Mouse (Mus musculus) hindbrain, postnatal 0 days (tissue): Measurements from ENCODE around the gene Pym1. TPM values are rescaled to one million over a fixed set of nuclear protein-coding genes. Genes with fewer than 3 reads are reported as not detected.
"Not testable (repeated sequence)": the region's sequence is repeated elsewhere in the genome, so short reads cannot be mapped to it uniquely, and the experiment has no call there.

Source experiments
- ATAC-seq: fragments of 200-750 bp; cut with Nextera tagmentation; 2 replicates; pipeline ENCODE4 v1.8.0; 2017; ENCODE audit warnings: mild to moderate bottlenecking, moderate TSS enrichment, moderate library complexity
- DNase-seq: peaks from one replicate; pipeline ENCODE4 v3.0.0-alpha.2; 2015; ENCODE audit warnings: low spot score
- H3K27ac ChIP-seq: fragments of 300-500 bp; sonication (generic); 2 replicates; pipeline ENCODE4 v1.5.1; 2014; ENCODE audit warnings: mild to moderate bottlenecking
- H3K27me3 ChIP-seq: fragments of 300-500 bp; sonication (generic); 2 replicates; pipeline ENCODE4 v1.6.1; 2014; ENCODE audit warnings: low read length, mixed read lengths; ENCODE audit not compliant: insufficient read depth
- H3K36me3 ChIP-seq: fragments of 300-500 bp; sonication (generic); 2 replicates; pipeline ENCODE4 v1.6.1; 2014; ENCODE audit warnings: low read length, mixed read lengths; ENCODE audit not compliant: insufficient read depth
- H3K4me1 ChIP-seq: fragments of 300-500 bp; sonication (generic); 2 replicates; pipeline ENCODE4 v1.6.1; 2014; ENCODE audit warnings: antibody characterized with exemption, low read length, mixed read lengths; ENCODE audit not compliant: insufficient read depth
- H3K4me2 ChIP-seq: fragments of 300-500 bp; sonication (generic); 2 replicates; pipeline ENCODE4 v1.6.1; 2014; ENCODE audit warnings: low read depth, mild to moderate bottlenecking, low read length, moderate library complexity, mixed read lengths
- H3K4me3 ChIP-seq: fragments of 300-500 bp; sonication (generic); 2 replicates; pipeline ENCODE4 v1.5.1; 2014; ENCODE audit warnings: low read length
- H3K9ac ChIP-seq: fragments of 300-500 bp; sonication (generic); replicated peaks from 2 replicates; pipeline ENCODE4 v1.6.1; 2014; ENCODE audit warnings: mild to moderate bottlenecking, low read length, moderate library complexity, mixed read lengths
- H3K9me3 ChIP-seq: fragments of 300-500 bp; sonication (generic); 2 replicates; pipeline ENCODE4 v1.6.1; 2016; ENCODE audit warnings: low read length, mixed read lengths
- CTCF ChIP-seq: IDR thresholded peaks from 2 replicates; pipeline ENCODE4 v1.5.1; 2016; ENCODE audit warnings: antibody characterized with exemption, control low read depth, low read depth
- WGBS: fragments of 180-500 bp; shearing (Covaris S2); extraction: QIAGEN DNeasy Blood & Tissue Kit; methylation state at CpG from one replicate; pipeline ENCODE4 v1.1.7; 2014; 5-methylcytosine and 5-hydroxymethylcytosine counted together
- polyA plus RNA-seq: library from polyadenylated mRNA; unstranded; fragments of >200 nt; fragmentation: Nextera tagmentation; extraction: Ambion mirVana; gene quantifications from 2 replicates; pipeline ENCODE4 v1.2.1, GENCODE M21; 2015
- total RNA-seq: library from RNA; depleted of rRNA; stranded (reverse); fragments of >200 nt; gene quantifications from 2 replicates; pipeline ENCODE4 v1.2.3, GENCODE M21; 2014

The Pym1 gene
- total and polyA plus RNA-seq, 2 experiments from 2014 or later = 47.4 to 51.0 TPM

- H3K9ac ChIP-seq = peak within 1 kb of the TSS; percentile 61
- WGBS = under 1% methylated on average over 58 of the region's 62 CpGs
- H3K4me3 ChIP-seq = peak within 1 kb of the TSS; percentile 80
- no peaks in the 10 kb centered on the region for H3K27me3 ChIP-seq
- no peak for TF ChIP-seq CTCF
- DNase-seq (peak; percentile 94), ATAC-seq (peak; percentile 95)
- H3K27ac ChIP-seq = peak within 1 kb of the TSS; percentile 83
- H3K9me3 ChIP-seq = no peaks in the 10 kb centered on the region
- H3K36me3 ChIP-seq = no peaks in the 10 kb centered on the region; the same call in 1 of the 2 replicates
- no peaks in the 10 kb centered on the region for H3K4me1 ChIP-seq
- peak within 1 kb of the TSS; percentile 96 for H3K4me2 ChIP-seq
Observed at GRCm38 (mm10) chr10:128704491-128705316, 43.0 kb upstream of the Pym1 start, which contains the start of gene Cdk2. Gene Cdk2, minus strand, starts transcription at chr10:128705031.

DNA sequence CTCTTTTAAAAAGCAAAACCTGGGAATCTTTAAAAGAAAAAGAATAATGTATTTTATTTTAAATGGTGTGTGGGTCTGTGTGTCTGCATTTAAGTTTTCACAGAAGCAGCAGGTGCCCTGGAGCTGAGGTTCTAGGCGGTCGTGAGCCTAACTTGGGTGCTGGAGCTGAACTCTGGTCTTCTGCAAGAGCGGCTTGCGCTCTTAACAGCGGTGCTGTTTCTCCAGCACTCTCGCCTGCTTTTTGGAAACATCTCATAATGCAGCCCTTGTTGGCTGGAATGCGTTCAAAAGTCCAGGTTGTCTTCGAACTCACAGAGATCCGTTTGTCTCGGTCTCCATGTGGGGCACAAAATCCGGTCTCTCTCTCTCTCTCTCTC, 42.4 kb upstream of the Pym1 start:
- peak overlapping the region; percentile 80 for H3K4me3 ChIP-seq
- H3K9ac ChIP-seq = 0 out of 2 replicates have a peak overlapping the region, but pooled peaks have one; percentile 24
- H3K27me3 ChIP-seq = no peaks in the 10 kb centered on the region
- no peaks in the 10 kb centered on the region for H3K9me3 ChIP-seq
- peak overlapping the region; percentile 96 for H3K4me2 ChIP-seq
- TF ChIP-seq CTCF = no peak
- DNase-seq (peak; percentile 20), ATAC-seq (peak; percentile 36)
- no peaks in the 10 kb centered on the region for H3K4me1 ChIP-seq
- WGBS = 7% methylated on average over 11 of the region's 11 CpGs
- H3K27ac ChIP-seq = peak overlapping the region; percentile 58; the same call in 1 of the 2 replicates
- H3K36me3 ChIP-seq = no peaks in the 10 kb centered on the region; the same call in 1 of the 2 replicates

DNA sequence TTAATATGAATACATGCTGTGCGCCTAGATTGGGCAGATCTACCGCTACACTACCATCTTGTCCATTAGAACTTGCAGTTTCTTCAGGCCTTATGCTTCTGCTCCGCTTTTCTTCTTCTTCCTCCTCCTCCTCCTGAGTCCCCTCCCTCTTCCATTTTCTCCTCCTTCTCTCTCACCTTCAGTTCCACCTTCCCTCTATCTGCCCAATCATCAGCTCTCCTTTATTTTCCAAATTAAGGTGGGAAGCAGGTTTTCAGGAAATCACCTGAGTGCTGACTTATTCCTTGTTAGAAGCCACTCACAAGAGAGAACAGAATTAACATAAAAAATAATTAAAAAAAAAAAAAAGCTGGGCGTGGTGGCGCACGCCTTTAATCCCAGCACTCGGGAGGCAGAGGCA, 36.4 kb upstream of the Pym1 start:
- H3K9me3 ChIP-seq, H3K27ac ChIP-seq, H3K9ac ChIP-seq, H3K4me1 ChIP-seq, H3K36me3 ChIP-seq, H3K27me3 ChIP-seq, ATAC-seq, H3K4me3 ChIP-seq, H3K4me2 ChIP-seq, DNase-seq: not testable (repeated sequence)
- WGBS = 94% methylated on average over 7 of the region's 7 CpGs

DNA sequence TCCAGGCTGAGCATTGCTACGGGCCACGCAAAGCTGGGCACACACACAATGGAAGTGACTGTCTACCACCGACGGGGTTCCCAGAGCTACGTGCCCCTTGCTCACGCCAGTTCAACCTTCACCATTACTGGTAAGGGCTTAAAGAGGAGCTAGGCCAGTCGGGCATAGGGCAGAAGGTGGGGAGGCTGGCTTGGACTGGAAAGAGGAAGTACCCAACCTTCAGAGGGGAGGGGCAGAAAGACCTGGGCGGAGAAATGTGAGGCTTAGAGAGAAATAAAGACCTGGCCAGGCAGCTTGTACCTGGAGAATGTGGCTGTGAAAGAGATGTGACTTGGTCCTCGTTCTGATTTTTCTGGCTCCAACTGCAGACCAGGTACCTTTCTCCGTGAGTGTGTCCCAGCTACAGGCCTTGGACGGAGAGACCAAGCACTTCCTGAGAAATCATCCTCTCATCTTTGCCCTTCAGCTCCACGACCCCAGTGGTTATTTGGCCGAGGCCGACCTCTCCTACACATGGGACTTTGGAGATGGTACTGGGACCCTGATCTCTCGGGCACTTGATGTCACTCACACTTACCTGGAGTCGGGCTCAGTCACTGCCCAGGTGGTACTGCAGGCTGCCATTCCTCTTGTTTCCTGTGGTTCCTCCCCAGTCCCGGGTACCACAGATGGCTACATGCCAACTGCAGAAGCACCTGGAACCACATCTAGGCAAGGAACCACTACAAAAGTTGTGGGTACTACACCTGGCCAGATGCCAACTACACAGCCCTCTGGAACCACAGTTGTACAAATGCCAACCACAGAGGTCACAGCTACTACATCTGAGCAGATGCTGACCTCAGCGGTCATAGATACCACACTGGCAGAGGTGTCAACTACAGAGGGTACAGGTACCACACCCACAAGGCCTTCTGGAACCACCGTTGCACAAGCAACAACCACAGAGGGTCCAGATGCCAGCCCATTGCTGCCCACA, 31.8 kb upstream of the Pym1 start:
- Histone ChIP-seq H3K4me3 (no peak overlapping the region), H3K4me2 (no peak overlapping the region), H3K27ac (no peak overlapping the region), H3K9me3 (no peaks in the 10 kb centered on the region), H3K4me1 (no peaks in the 10 kb centered on the region), H3K36me3 (no peaks in the 10 kb centered on the region), H3K27me3 (no peaks in the 10 kb centered on the region), H3K9ac (no peak overlapping the region)
- ATAC-seq = no peak
- no peak for TF ChIP-seq CTCF
- DNase-seq = no peak
- WGBS = 87% methylated on average over 19 of the region's 19 CpGs

DNA sequence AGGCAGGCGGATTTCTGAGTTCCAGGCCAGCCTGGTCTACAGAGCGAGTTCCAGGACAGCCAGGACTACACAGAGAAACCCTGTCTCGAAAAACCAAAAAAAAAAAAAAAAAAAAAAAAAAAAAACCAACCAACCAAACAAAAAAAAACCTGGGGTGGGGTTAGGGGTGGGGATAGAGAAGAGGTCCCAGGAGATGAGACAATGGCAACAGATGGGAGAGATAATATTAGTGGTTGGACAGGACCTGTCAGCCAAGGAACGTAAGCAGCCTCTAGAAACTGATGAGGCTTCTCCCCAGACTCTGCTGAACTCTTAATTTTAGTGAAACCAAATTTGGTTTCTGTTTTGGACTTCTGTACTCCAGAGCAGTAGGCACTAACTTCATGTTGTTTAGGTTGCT, 22.2 kb upstream of the Pym1 start:
- H3K36me3 ChIP-seq, H3K4me2 ChIP-seq, DNase-seq, H3K4me3 ChIP-seq, H3K4me1 ChIP-seq, H3K27ac ChIP-seq, H3K27me3 ChIP-seq, H3K9ac ChIP-seq, H3K9me3 ChIP-seq, ATAC-seq: not testable (repeated sequence)
- 89% methylated on average over 3 of the region's 4 CpGs for WGBS

DNA sequence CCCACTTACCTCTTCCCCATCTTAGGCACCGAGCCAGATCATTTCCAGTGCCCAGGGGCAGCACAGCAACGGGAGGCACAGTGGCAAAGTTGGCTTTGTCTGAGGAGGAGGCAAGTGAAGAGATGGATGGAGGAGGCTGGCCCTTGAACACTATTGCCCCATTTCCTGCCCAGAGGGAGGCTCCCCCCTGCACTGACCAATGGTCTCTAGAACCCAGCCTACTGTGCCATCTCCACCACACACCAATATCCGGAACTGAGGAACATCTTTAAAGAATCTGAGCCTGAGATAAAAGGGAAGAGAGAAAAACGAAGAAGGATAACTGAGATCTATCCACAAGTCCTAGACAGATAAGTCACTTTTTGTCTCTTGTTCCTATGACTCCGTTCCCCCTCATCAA, 19.6 kb upstream of the Pym1 start:
- no peak overlapping the region for H3K9ac ChIP-seq
- no peak overlapping the region for H3K4me3 ChIP-seq
- 80% methylated on average over 5 of the region's 5 CpGs for WGBS
- H3K36me3 ChIP-seq = no peaks in the 10 kb centered on the region
- no peaks in the 10 kb centered on the region for H3K9me3 ChIP-seq
- ATAC-seq = no peak
- H3K27me3 ChIP-seq = no peaks in the 10 kb centered on the region
- no peak overlapping the region for H3K27ac ChIP-seq
- no peak overlapping the region for H3K4me2 ChIP-seq
- no peak for TF ChIP-seq CTCF
- no peak for DNase-seq
- no peaks in the 10 kb centered on the region for H3K4me1 ChIP-seq
